Mouse (Mus musculus): Measurements from ENCODE around the gene Ndufab1. TPM values are rescaled to one million over a fixed set of nuclear protein-coding genes. Genes with fewer than 3 reads are reported as not detected.

Gene Ndufab1
- polyA plus RNA-seq (2015; fragmentation: Nextera tagmentation; extraction: Ambion mirVana): 564 and 584 TPM in 2 replicates

DNA sequence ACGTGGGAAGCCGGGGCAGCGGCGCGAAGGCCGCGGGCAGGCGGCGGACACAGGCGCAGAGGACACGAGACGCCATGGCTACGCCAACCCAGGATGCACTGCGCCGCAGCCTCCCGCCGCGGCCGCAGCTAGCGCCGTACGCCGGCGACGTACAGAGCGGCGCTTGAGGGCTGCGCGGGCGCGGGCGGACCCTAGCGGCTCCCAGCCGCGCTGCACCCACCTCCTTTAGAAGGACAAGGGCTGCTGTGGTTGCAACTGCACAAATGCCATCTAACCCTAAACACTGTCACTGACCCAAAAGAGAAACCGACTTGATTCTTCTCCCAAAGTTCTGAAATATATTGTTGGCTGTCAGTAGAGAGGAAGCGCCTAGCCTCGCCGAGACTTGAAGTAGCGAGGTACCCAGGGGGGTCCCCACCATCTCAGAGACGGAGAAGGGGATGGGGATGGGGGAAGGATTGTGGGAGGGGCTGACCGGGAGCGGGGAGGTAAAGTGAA lies at the start of gene Ndufab1:
Gene Ndufab1 (minus strand): TSS at position 140 of the 498 bp plus-strand sequence.
- Histone ChIP-seq H3K27ac (ENCODE audit: low read length) (0 out of 2 replicates have a peak within 1 kb of the TSS, but pooled peaks have one; percentile 46), H3K4me2 (ENCODE audit: low read depth, low read length) (peak within 1 kb of the TSS; percentile 94), H3K9ac (ENCODE audit: low read length) (peak within 1 kb of the TSS; percentile 88), H3K4me3 (ENCODE audit: low read length) (peak within 1 kb of the TSS; percentile 73), H3K4me1 (replicated peaks; ENCODE audit: control insufficient read depth, insufficient read depth, low read length) (peaks cover 11% of the 10 kb centered on the region), H3K27me3 (ENCODE audit: control insufficient read depth, insufficient read depth, low read depth, low read length) (no peaks in the 10 kb centered on the region), H3K9me3 (ENCODE audit: control insufficient read depth, low read length) (no peaks in the 10 kb centered on the region), H3K36me3 (ENCODE audit: control insufficient read depth, insufficient read depth, low read length) (peaks cover 8% of the 10 kb centered on the region)
- peak; percentile 100 for ATAC-seq (ENCODE audit: low read depth)
- WGBS: under 1% methylated on average over 34 of the region's 43 CpGs

DNA sequence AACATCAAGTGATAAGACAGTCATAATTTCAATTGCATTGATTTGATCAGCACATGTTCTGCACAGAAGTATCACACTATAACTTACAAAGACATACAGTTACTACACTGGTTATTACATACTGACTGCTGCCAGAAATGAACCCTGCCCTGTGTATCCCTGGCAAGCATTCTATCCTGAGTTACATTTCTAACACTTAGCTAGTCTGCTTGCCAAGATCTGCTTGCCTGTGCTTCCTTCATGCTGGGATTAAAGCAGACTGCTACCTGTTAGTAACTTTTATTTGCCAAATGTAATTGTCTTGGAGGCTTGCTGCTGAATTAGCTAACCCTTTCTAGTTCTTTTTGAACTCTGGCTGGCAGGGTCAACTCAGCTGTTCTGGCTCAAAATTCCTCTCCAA lies 39.3 kb upstream of the Ndufab1 start:
- Histone ChIP-seq H3K9me3 (ENCODE audit: control insufficient read depth, low read length) (no peaks in the 10 kb centered on the region), H3K36me3 (ENCODE audit: control insufficient read depth, insufficient read depth, low read length) (peaks cover 58% of the 10 kb centered on the region), H3K4me1 (replicated peaks; ENCODE audit: control insufficient read depth, insufficient read depth, low read length) (no peaks in the 10 kb centered on the region), H3K27ac (ENCODE audit: low read length) (no peak overlapping the region), H3K27me3 (ENCODE audit: control insufficient read depth, insufficient read depth, low read depth, low read length) (no peaks in the 10 kb centered on the region), H3K4me2 (ENCODE audit: low read depth, low read length) (no peak overlapping the region), H3K9ac (ENCODE audit: low read length) (no peak overlapping the region), H3K4me3 (ENCODE audit: low read length) (no peak overlapping the region)
- ATAC-seq (ENCODE audit: low read depth): no peak

- H3K36me3 ChIP-seq (ENCODE audit: control insufficient read depth, insufficient read depth, low read length): peaks cover 47% of the 10 kb centered on the region
- no peaks in the 10 kb centered on the region for H3K9me3 ChIP-seq (ENCODE audit: control insufficient read depth, low read length)
- no peak overlapping the region for H3K27ac ChIP-seq (ENCODE audit: low read length)
- H3K4me1 ChIP-seq (replicated peaks; ENCODE audit: control insufficient read depth, insufficient read depth, low read length): peaks cover 6% of the 10 kb centered on the region
- H3K27me3 ChIP-seq (ENCODE audit: control insufficient read depth, insufficient read depth, low read depth, low read length): no peaks in the 10 kb centered on the region
- H3K9ac ChIP-seq (ENCODE audit: low read length): no peak overlapping the region
- no peak for ATAC-seq (ENCODE audit: low read depth)
- no peak overlapping the region for H3K4me2 ChIP-seq (ENCODE audit: low read depth, low read length)
- WGBS: 87% methylated on average over 5 of the region's 5 CpGs
- H3K4me3 ChIP-seq (ENCODE audit: low read length): no peak overlapping the region
Measured at GRCm38 (mm10) chr7:122138190-122138589, 36.5 kb upstream of the Ndufab1 start.

GRCm38 (mm10) chr7:122137071-122137470 lies 35.4 kb upstream of the Ndufab1 start:
- no peak for ATAC-seq (ENCODE audit: low read depth)
- Histone ChIP-seq H3K27ac (ENCODE audit: low read length) (no peak overlapping the region), H3K4me2 (ENCODE audit: low read depth, low read length) (no peak overlapping the region), H3K4me1 (replicated peaks; ENCODE audit: control insufficient read depth, insufficient read depth, low read length) (peaks cover 6% of the 10 kb centered on the region), H3K4me3 (ENCODE audit: low read length) (no peak overlapping the region), H3K9ac (ENCODE audit: low read length) (no peak overlapping the region), H3K27me3 (ENCODE audit: control insufficient read depth, insufficient read depth, low read depth, low read length) (no peaks in the 10 kb centered on the region), H3K9me3 (ENCODE audit: control insufficient read depth, low read length) (no peaks in the 10 kb centered on the region), H3K36me3 (ENCODE audit: control insufficient read depth, insufficient read depth, low read length) (peaks cover 44% of the 10 kb centered on the region)

GRCm38 (mm10) chr7:122135070-122135469 lies 33.4 kb upstream of the Ndufab1 start:
- Histone ChIP-seq H3K27me3 (ENCODE audit: control insufficient read depth, insufficient read depth, low read depth, low read length) (no peaks in the 10 kb centered on the region), H3K4me2 (ENCODE audit: low read depth, low read length) (no peak overlapping the region), H3K36me3 (ENCODE audit: control insufficient read depth, insufficient read depth, low read length) (peaks cover 35% of the 10 kb centered on the region), H3K9ac (ENCODE audit: low read length) (no peak overlapping the region), H3K4me3 (ENCODE audit: low read length) (no peak overlapping the region), H3K4me1 (replicated peaks; ENCODE audit: control insufficient read depth, insufficient read depth, low read length) (peaks cover 8% of the 10 kb centered on the region), H3K9me3 (ENCODE audit: control insufficient read depth, low read length) (no peaks in the 10 kb centered on the region), H3K27ac (ENCODE audit: low read length) (no peak overlapping the region)
- WGBS: 68% methylated on average over 10 of the region's 10 CpGs
- no peak for ATAC-seq (ENCODE audit: low read depth)

GRCm38 (mm10) chr7:122133338-122133625 lies 31.6 kb upstream of the Ndufab1 start:
- Histone ChIP-seq H3K9ac (ENCODE audit: low read length) (peak overlapping the region; percentile 86), H3K4me1 (replicated peaks; ENCODE audit: control insufficient read depth, insufficient read depth, low read length) (peaks cover 8% of the 10 kb centered on the region), H3K36me3 (ENCODE audit: control insufficient read depth, insufficient read depth, low read length) (peaks cover 18% of the 10 kb centered on the region), H3K27ac (ENCODE audit: low read length) (peak overlapping the region; percentile 42; the same call in 1 of the 2 replicates), H3K27me3 (ENCODE audit: control insufficient read depth, insufficient read depth, low read depth, low read length) (no peaks in the 10 kb centered on the region), H3K4me2 (ENCODE audit: low read depth, low read length) (peak overlapping the region; percentile 65), H3K4me3 (ENCODE audit: low read length) (peak overlapping the region; percentile 91), H3K9me3 (ENCODE audit: control insufficient read depth, low read length) (no peaks in the 10 kb centered on the region)
- ATAC-seq (ENCODE audit: low read depth): no peak
- 11% methylated on average over 8 of the region's 8 CpGs for WGBS

DNA sequence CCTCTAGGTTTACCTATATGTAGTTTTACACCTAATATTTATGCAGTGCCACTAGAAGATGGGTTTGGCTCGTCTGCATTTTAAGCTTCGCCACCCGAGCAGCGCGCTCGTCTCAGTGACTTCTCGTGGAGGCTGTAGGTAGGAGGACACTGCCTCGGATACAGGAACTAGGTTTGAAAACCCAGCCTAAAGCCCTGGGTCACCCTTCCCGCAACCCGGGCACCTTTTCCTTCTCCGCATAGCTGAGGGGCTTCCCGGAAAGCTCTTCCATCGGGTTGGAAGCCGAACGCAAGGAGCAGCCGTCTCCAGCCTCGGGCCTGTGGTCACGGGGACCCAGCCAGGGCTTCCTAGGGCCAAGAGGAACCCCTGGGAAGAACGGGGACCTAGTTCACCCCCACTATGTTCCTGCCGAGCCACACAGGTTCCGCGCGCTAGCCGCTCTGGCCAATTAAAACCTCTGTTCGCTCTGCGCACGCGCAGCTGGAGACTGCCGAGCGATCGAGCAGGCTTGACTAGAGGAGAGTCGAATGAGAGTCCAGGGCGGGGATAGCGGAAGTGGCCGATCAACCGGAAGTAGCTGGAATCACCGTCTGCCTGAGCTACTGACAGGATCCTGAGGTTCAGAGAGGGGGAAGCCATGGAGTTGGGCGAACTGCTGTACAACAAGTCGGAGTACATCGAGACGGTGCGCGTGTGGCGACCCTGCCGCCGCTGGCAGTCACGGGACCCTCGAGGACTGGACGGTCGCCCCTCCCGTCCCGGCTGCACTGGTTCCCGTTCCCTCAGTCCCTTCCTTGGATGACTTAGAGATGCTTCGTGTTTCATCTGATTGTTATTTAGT lies 31.0 kb upstream of the Ndufab1 start, which contains the start of the genes Palb2 and Dctn5:
Gene Palb2 (minus strand): TSS at position 489 of the 841 bp plus-strand sequence.
Gene Dctn5 (plus strand): TSS at position 545 of the 841 bp plus-strand sequence.
- Histone ChIP-seq H3K27ac (ENCODE audit: low read length) (peak within 1 kb of the TSS; percentile 42; the same call in 1 of the 2 replicates), H3K36me3 (ENCODE audit: control insufficient read depth, insufficient read depth, low read length) (peaks cover 22% of the 10 kb centered on the region), H3K4me3 (ENCODE audit: low read length) (peak within 1 kb of the TSS; percentile 91), H3K27me3 (ENCODE audit: control insufficient read depth, insufficient read depth, low read depth, low read length) (no peaks in the 10 kb centered on the region), H3K9ac (ENCODE audit: low read length) (peak within 1 kb of the TSS; percentile 94), H3K9me3 (ENCODE audit: control insufficient read depth, low read length) (no peaks in the 10 kb centered on the region), H3K4me1 (replicated peaks; ENCODE audit: control insufficient read depth, insufficient read depth, low read length) (peaks cover 8% of the 10 kb centered on the region), H3K4me2 (ENCODE audit: low read depth, low read length) (peak within 1 kb of the TSS; percentile 69)
- WGBS: 0% methylated on average over 54 of the region's 54 CpGs
- ATAC-seq (ENCODE audit: low read depth): peak; percentile 99

GRCm38 (mm10) chr7:122131834-122132233 lies 30.1 kb upstream of the Ndufab1 start:
- Histone ChIP-seq H3K9ac (ENCODE audit: low read length) (peak overlapping the region; percentile 94), H3K36me3 (ENCODE audit: control insufficient read depth, insufficient read depth, low read length) (peaks cover 23% of the 10 kb centered on the region), H3K4me1 (replicated peaks; ENCODE audit: control insufficient read depth, insufficient read depth, low read length) (peaks cover 8% of the 10 kb centered on the region), H3K27ac (ENCODE audit: low read length) (no peak overlapping the region), H3K9me3 (ENCODE audit: control insufficient read depth, low read length) (no peaks in the 10 kb centered on the region), H3K4me2 (ENCODE audit: low read depth, low read length) (peak overlapping the region; percentile 69), H3K27me3 (ENCODE audit: control insufficient read depth, insufficient read depth, low read depth, low read length) (no peaks in the 10 kb centered on the region), H3K4me3 (ENCODE audit: low read length) (peak overlapping the region; percentile 91)
- no peak for ATAC-seq (ENCODE audit: low read depth)

GRCm38 (mm10) chr7:122126946-122127345 lies 25.3 kb upstream of the Ndufab1 start:
- no peak overlapping the region for H3K4me3 ChIP-seq (ENCODE audit: low read length)

More at GRCm38 (mm10) chr7:122126946-122127345, 25.3 kb upstream of the Ndufab1 start:
- no peak for ATAC-seq (ENCODE audit: low read depth)
- H3K9me3 ChIP-seq (ENCODE audit: control insufficient read depth, low read length): no peaks in the 10 kb centered on the region
- H3K36me3 ChIP-seq (ENCODE audit: control insufficient read depth, insufficient read depth, low read length): peaks cover 11% of the 10 kb centered on the region; the same call in 1 of the 2 replicates
- 93% methylated on average over 11 of the region's 11 CpGs for WGBS
- H3K27me3 ChIP-seq (ENCODE audit: control insufficient read depth, insufficient read depth, low read depth, low read length): no peaks in the 10 kb centered on the region
- peaks cover 2% of the 10 kb centered on the region; the same call in 1 of the 2 replicates for H3K4me1 ChIP-seq (replicated peaks; ENCODE audit: control insufficient read depth, insufficient read depth, low read length)
- H3K4me2 ChIP-seq (ENCODE audit: low read depth, low read length): no peak overlapping the region
- no peak overlapping the region for H3K9ac ChIP-seq (ENCODE audit: low read length)
- H3K27ac ChIP-seq (ENCODE audit: low read length): no peak overlapping the region

Measured in lung, embryonic 16.5 days (tissue).